Mouse (Mus musculus): ENCODE measurements around the gene Gm525. TPM values are rescaled to one million over a fixed set of nuclear protein-coding genes. Genes with fewer than 3 reads are reported as not detected.

Gene Gm525
- polyA plus RNA-seq, 1 experiment: not detected

GRCm38 (mm10) chr11:89100826-89101321 lies 27.2 kb downstream of the Gm525 start:
- Histone ChIP-seq H3K36me3 (ENCODE audit: control insufficient read depth, insufficient read depth) (no peaks in the 10 kb centered on the region), H3K79me2 (ENCODE audit: control insufficient read depth, insufficient read depth) (no peaks in the 10 kb centered on the region), H3K79me3 (ENCODE audit: low read depth) (no peaks in the 10 kb centered on the region), H3K4me3 (ENCODE audit: insufficient read depth, poor library complexity, severe bottlenecking) (peak overlapping the region; percentile 18), H3ac (ENCODE audit: control insufficient read depth, insufficient read length, low read depth) (peak overlapping the region; percentile 37), H3K27me3 (ENCODE audit: control insufficient read depth, insufficient read depth, insufficient read length) (no peaks in the 10 kb centered on the region)
- TF ChIP-seq MAX (IDR thresholded peaks at IDR 0.05) (no peak), FOSL1 (IDR thresholded peaks at IDR 0.05; ENCODE audit: insufficient read depth, low read length, poor library complexity, severe bottlenecking) (no peak), MYOG (IDR thresholded peaks at IDR 0.05; ENCODE audit: control insufficient read depth, extremely low read depth, insufficient read length) (no peak), CEBPB (IDR thresholded peaks at IDR 0.05; ENCODE audit: low read depth) (no peak), MYOD1 (IDR thresholded peaks at IDR 0.05; ENCODE audit: control insufficient read depth, insufficient read length, low read depth) (no peak), CTCF (IDR thresholded peaks at IDR 0.05; ENCODE audit: control insufficient read depth, insufficient read depth, insufficient read length) (no peak), USF1 (IDR thresholded peaks at IDR 0.05; ENCODE audit: low read depth) (no peak)

- Histone ChIP-seq H3K4me3 (ENCODE audit: insufficient read depth, poor library complexity, severe bottlenecking) (no peak overlapping the region), H3K27me3 (ENCODE audit: control insufficient read depth, insufficient read depth, insufficient read length) (no peaks in the 10 kb centered on the region), H3K79me2 (ENCODE audit: control insufficient read depth, insufficient read depth) (no peaks in the 10 kb centered on the region), H3ac (ENCODE audit: control insufficient read depth, insufficient read length, low read depth) (no peak overlapping the region), H3K79me3 (ENCODE audit: low read depth) (no peaks in the 10 kb centered on the region), H3K36me3 (ENCODE audit: control insufficient read depth, insufficient read depth) (no peaks in the 10 kb centered on the region)
- no peak for TF ChIP-seq MYOD1 (IDR thresholded peaks at IDR 0.05; ENCODE audit: control insufficient read depth, insufficient read length, low read depth)
- no peak for TF ChIP-seq CEBPB (IDR thresholded peaks at IDR 0.05; ENCODE audit: low read depth)
Observed at GRCm38 (mm10) chr11:89103166-89103565, 29.5 kb downstream of the Gm525 start.

GRCm38 (mm10) chr11:89105211-89105610 lies 31.6 kb downstream of the Gm525 start:
- no peak overlapping the region for H3ac ChIP-seq (ENCODE audit: control insufficient read depth, insufficient read length, low read depth)
- H3K4me3 ChIP-seq (ENCODE audit: insufficient read depth, poor library complexity, severe bottlenecking): no peak overlapping the region
- H3K27me3 ChIP-seq (ENCODE audit: control insufficient read depth, insufficient read depth, insufficient read length): no peaks in the 10 kb centered on the region
- H3K36me3 ChIP-seq (ENCODE audit: control insufficient read depth, insufficient read depth): no peaks in the 10 kb centered on the region
- H3K79me3 ChIP-seq (ENCODE audit: low read depth): no peaks in the 10 kb centered on the region
- TF ChIP-seq MYOD1 (IDR thresholded peaks at IDR 0.05; ENCODE audit: control insufficient read depth, insufficient read length, low read depth): no peak
- H3K79me2 ChIP-seq (ENCODE audit: control insufficient read depth, insufficient read depth): no peaks in the 10 kb centered on the region

GRCm38 (mm10) chr11:89105823-89106222 lies 32.2 kb downstream of the Gm525 start:
- Histone ChIP-seq H3K36me3 (ENCODE audit: control insufficient read depth, insufficient read depth) (no peaks in the 10 kb centered on the region), H3ac (ENCODE audit: control insufficient read depth, insufficient read length, low read depth) (no peak overlapping the region), H3K4me3 (ENCODE audit: insufficient read depth, poor library complexity, severe bottlenecking) (no peak overlapping the region), H3K79me2 (ENCODE audit: control insufficient read depth, insufficient read depth) (no peaks in the 10 kb centered on the region), H3K27me3 (ENCODE audit: control insufficient read depth, insufficient read depth, insufficient read length) (no peaks in the 10 kb centered on the region), H3K79me3 (ENCODE audit: low read depth) (no peaks in the 10 kb centered on the region)
- no peak for TF ChIP-seq FOSL1 (IDR thresholded peaks at IDR 0.05; ENCODE audit: insufficient read depth, low read length, poor library complexity, severe bottlenecking)
- TF ChIP-seq MYOG (IDR thresholded peaks at IDR 0.05; ENCODE audit: control insufficient read depth, extremely low read depth, insufficient read length): no peak
- no peak for TF ChIP-seq MAX (IDR thresholded peaks at IDR 0.05)
- no peak for TF ChIP-seq CEBPB (IDR thresholded peaks at IDR 0.05; ENCODE audit: low read depth)
- TF ChIP-seq MYOD1 (IDR thresholded peaks at IDR 0.05; ENCODE audit: control insufficient read depth, insufficient read length, low read depth): no peak
- no peak for TF ChIP-seq USF1 (IDR thresholded peaks at IDR 0.05; ENCODE audit: low read depth)
- no peak for TF ChIP-seq CTCF (IDR thresholded peaks at IDR 0.05; ENCODE audit: control insufficient read depth, insufficient read depth, insufficient read length)

GRCm38 (mm10) chr11:89107180-89107807 lies 33.7 kb downstream of the Gm525 start:
- no peak overlapping the region for H3ac ChIP-seq (ENCODE audit: control insufficient read depth, insufficient read length, low read depth)
- no peaks in the 10 kb centered on the region for H3K36me3 ChIP-seq (ENCODE audit: control insufficient read depth, insufficient read depth)
- H3K4me3 ChIP-seq (ENCODE audit: insufficient read depth, poor library complexity, severe bottlenecking): no peak overlapping the region
- H3K79me3 ChIP-seq (ENCODE audit: low read depth): no peaks in the 10 kb centered on the region
- H3K79me2 ChIP-seq (ENCODE audit: control insufficient read depth, insufficient read depth): no peaks in the 10 kb centered on the region
- no peaks in the 10 kb centered on the region for H3K27me3 ChIP-seq (ENCODE audit: control insufficient read depth, insufficient read depth, insufficient read length)
- TF ChIP-seq MYOG (IDR thresholded peaks at IDR 0.05; ENCODE audit: control insufficient read depth, extremely low read depth, insufficient read length) (no peak), FOSL1 (IDR thresholded peaks at IDR 0.05; ENCODE audit: insufficient read depth, low read length, poor library complexity, severe bottlenecking) (no peak), MYOD1 (IDR thresholded peaks at IDR 0.05; ENCODE audit: control insufficient read depth, insufficient read length, low read depth) (no peak)

- no peak overlapping the region for H3K4me3 ChIP-seq (ENCODE audit: insufficient read depth, poor library complexity, severe bottlenecking)
- H3K27me3 ChIP-seq (ENCODE audit: control insufficient read depth, insufficient read depth, insufficient read length): peaks cover 4% of the 10 kb centered on the region
- no peaks in the 10 kb centered on the region for H3K79me3 ChIP-seq (ENCODE audit: low read depth)
- no peaks in the 10 kb centered on the region for H3K36me3 ChIP-seq (ENCODE audit: control insufficient read depth, insufficient read depth)
- no peak for TF ChIP-seq MAX (IDR thresholded peaks at IDR 0.05)
- H3ac ChIP-seq (ENCODE audit: control insufficient read depth, insufficient read length, low read depth): no peak overlapping the region
- no peaks in the 10 kb centered on the region for H3K79me2 ChIP-seq (ENCODE audit: control insufficient read depth, insufficient read depth)
Observed at GRCm38 (mm10) chr11:89124411-89124810, 50.8 kb downstream of the Gm525 start.
